Mouse (Mus musculus) left cerebral cortex, adult 2 months (tissue): ENCODE results near the gene Arhgap10. TPM values are rescaled to one million over a fixed set of nuclear protein-coding genes. Genes with fewer than 3 reads are reported as not detected.

ENCODE experiments used
- DNase-seq, 2 experiments: peaks; one replicate each; pipeline ENCODE4 v3.0.0; 2021 to 2022; ENCODE audit warnings: low spot score in 2 of 2, mixed read lengths in 1 of 2; ENCODE audit errors: extremely low spot score in 1 of 2
- H3K27ac ChIP-seq: fragments of 200-600 bp; 2 replicates; pipeline ENCODE4 v1.8.1; 2022
- H3K4me3 ChIP-seq: fragments of 200-600 bp; 2 replicates; pipeline ENCODE4 v1.8.1; 2022
- CTCF ChIP-seq: fragments of 200-600 bp; IDR thresholded peaks from 2 replicates; pipeline ENCODE4 v1.8.1; 2022; ENCODE audit warnings: antibody characterized with exemption, mild to moderate bottlenecking, moderate library complexity
- intact Hi-C: fragments of 180-260 bp; cut with DNase I; formaldehyde crosslinking; loops from one replicate; pipeline ENCODE4 v1.15.1; 2025
- long read RNA-seq, 2 experiments: library from polyadenylated mRNA; stranded (forward); transcript quantifications; one replicate each; pipeline ENCODE4 v2.0.0; 2021; ENCODE audit warnings: borderline mapping rate in 2 of 2
- total RNA-seq, 2 experiments: library from RNA; stranded (reverse); gene quantifications; 2 replicates each; pipeline ENCODE4 v1.2.3; 2021

The Arhgap10 gene
- total RNA-seq, result 10 to 100 TPM; 39.2 to 40.1 TPM
- long read RNA-seq, experiment 1, transcript Arhgap10-201 (23 exons, 3,084 nt), result major isoform, 12 of 25 reads
- long read RNA-seq, experiment 1, partial matches to known transcripts, result 2 of 25 reads
- long read RNA-seq, experiment 1, other reads (novel, unspliced or antisense), result 9 of 25 reads
- long read RNA-seq, experiment 2, transcript Arhgap10-201 (23 exons, 3,084 nt), result major isoform, 5 of 17 reads
- long read RNA-seq, experiment 2, partial matches to known transcripts, result 2 of 17 reads
- long read RNA-seq, experiment 2, other reads (novel, unspliced or antisense), result 9 of 17 reads

DNA sequence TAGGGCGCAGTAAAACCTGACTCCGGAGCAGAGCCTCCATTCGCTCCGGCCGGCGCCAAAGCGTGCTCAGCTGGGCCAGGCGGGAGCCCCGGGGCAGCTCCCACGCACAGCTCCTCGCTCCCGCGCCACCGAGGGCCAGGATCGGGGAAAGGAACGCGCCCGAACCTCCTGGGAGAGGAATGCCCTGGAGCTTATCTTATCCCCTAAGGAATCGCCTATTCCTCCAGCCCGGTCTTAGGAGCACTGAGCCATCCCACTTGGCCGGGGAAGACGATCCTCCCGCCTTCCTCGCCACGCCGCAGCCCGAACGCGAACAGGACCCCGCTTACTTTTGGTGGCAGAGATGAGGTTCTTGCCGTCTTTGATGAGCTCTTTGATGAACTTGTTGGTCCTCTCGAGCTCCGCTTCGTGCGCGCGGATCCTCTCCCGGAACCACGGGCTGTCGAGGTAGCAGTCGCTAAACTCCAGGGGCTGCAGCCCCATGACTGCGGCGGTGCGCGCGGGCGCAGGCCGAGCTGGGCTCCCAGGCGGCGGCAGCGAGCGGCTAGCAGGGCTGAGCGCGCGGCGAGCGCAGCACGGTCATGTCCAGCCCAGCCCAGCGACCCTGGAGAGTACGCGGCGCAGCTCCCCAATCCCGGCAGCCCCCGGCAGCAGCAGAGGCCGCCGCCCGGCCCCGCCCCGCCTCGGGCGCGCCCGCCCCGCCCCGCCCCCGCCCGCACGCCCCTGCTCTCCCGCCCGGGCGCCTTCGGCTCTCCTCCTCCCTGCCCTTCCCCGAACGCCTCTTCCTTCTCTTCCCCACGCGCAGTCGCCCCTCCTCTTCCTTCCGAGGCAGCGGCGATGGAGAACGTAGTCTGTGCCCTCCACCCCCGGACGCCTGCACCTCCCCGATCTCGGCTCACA is at the start of gene Arhgap10:
Gene Arhgap10, minus strand, starts transcription at position 653 of the 900 bp plus-strand sequence.
- no peak for TF ChIP-seq CTCF
- Histone ChIP-seq H3K27ac (peak within 1 kb of the TSS; percentile 89), H3K4me3 (peak within 1 kb of the TSS; percentile 61)
- peak; percentile 47 to 51 for DNase-seq
- intact Hi-C loops, result loop anchor here (1.0 to 5.0 kb wide), 3 partner anchors 25 to 93 kb away; no protein-coding TSS in a partner anchor

DNA sequence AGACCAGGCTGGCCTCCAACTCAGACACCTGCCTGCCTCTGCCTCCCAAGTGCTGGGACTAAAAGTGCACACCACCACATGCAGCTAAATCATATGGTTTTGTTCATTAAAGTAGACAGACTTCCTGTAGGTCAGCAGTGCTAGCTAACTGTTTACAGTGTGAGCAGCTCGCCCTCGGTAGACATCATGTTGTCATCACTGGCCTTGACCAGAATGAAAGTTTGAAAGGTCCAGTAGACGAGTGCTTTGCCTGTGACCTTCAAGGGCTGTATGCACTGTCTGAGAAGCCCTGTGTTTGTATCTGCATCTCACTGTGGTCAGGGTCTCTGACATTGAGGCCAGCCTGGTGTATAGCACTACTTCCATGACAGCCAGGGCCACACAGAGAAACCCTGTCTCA is 43.7 kb upstream of the Arhgap10 start:
- intact Hi-C loops, result loop anchor here (5.0 kb wide), 1 partner anchor 36 kb away; no protein-coding TSS in a partner anchor
- no peak overlapping the region for H3K27ac ChIP-seq
- DNase-seq, result no peak
- H3K4me3 ChIP-seq, result no peak overlapping the region
- TF ChIP-seq CTCF, result no peak

- H3K27ac ChIP-seq, result no peak overlapping the region
- intact Hi-C loops, result no loop called here
- TF ChIP-seq CTCF, result no peak
- DNase-seq, result no peak
- no peak overlapping the region for H3K4me3 ChIP-seq
Measured at GRCm38 (mm10) chr8:77552491-77552890, 34.7 kb upstream of the Arhgap10 start.

- intact Hi-C loops, result no loop called here
- Histone ChIP-seq H3K27ac (no peak overlapping the region; the same call in 1 of the 2 replicates), H3K4me3 (peak overlapping the region; percentile 93)
- TF ChIP-seq CTCF, result peak; percentile 62
- DNase-seq, result no peak
Measured at GRCm38 (mm10) chr8:77549881-77550580, 32.3 kb upstream of the Arhgap10 start.

DNA sequence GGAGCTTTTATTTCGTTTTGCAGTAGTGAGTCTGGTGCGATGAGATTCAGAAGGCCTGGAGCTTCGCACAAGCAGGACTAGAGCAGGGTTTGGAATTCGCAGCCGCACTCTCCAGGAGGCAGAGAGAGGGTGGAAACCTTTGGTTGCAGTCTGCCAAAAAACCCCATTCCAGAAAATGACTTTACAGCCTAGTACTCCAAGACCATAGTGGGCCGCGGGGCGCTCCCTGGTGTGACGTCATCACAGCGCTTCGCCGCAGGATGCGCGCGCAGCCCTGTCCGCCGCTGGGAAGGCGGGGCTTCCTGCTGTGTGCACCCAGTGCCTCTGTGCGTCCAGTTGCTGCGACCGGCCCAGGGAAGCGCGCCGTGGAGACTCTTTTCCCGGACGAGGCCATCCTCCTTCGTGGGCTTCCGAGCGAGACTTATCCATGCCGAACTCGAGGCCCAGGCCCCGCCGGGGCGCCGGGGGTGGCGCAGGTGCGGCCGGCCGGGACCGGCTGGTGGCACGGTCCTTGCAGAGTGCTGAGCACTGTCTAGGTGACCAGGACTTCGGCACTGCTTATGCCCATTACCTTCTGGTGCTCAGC is 31.5 kb upstream of the Arhgap10 start, which contains the start of gene Prmt9:
Gene Prmt9, plus strand, starts transcription at position 277 of the 586 bp plus-strand sequence.
- peak within 1 kb of the TSS; percentile 93 for H3K4me3 ChIP-seq
- no peak; the same call in 1 of the 2 replicates for TF ChIP-seq CTCF
- DNase-seq, result peak; percentile 93 to 96
- intact Hi-C loops, result no loop called here
- peak within 1 kb of the TSS; percentile 88 for H3K27ac ChIP-seq

GRCm38 (mm10) chr8:77545616-77546015 is 27.9 kb upstream of the Arhgap10 start:
- no peak for DNase-seq
- Histone ChIP-seq H3K27ac (no peak overlapping the region), H3K4me3 (no peak overlapping the region)
- intact Hi-C loops, result no loop called here
- TF ChIP-seq CTCF, result no peak

DNA sequence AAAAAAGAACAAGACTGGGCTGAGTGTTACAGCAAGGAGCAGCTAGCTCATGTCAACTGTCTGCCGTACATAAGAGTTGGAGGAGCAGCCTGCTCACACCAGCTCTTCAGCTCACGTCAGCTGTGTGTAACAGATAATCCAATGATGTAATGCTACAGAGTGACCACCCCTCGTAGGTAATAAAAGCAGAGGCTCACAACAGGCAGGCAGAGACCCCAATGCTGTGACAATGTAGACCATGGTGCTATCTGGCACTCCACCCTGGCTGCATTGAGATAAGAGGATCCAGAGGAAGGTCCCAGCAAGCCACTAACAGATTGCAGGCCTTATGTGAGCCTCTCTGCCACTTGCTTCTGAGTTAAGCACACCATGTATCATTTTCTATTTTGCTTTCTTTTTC is 26.7 kb upstream of the Arhgap10 start:
- intact Hi-C loops, result no loop called here
- Histone ChIP-seq H3K27ac (no peak overlapping the region), H3K4me3 (no peak overlapping the region)
- no peak for TF ChIP-seq CTCF
- no peak for DNase-seq

DNA sequence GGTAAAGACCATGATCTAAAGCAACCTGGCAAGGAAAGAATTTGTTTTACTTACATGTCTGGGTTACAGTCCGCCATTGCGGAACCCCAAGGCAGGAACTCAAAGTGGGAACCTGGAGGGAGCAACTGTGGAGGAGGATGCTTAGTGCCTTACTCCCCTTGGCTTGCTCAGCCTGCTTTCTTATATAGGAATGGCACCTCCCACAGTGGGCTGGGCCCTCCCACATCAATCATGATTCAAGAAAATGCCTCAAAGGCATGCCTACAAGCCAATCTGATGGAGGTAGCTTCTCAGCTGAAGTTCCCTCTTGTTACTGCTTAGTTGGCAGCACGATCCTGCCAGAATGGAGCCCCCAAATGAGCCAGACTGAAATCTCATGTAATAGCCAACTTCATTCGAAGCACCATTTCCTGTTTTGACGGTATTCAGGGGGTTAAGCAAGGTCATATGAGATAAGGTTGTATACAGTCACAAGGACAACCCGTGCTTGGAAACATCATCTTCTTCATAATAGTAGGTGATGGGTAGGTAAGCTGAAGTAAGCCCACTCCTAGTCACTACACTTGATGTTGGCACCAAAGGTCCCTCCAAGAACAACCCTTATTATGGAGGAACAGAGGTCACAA is 25.5 kb upstream of the Arhgap10 start:
- intact Hi-C loops, result no loop called here
- H3K4me3 ChIP-seq, result no peak overlapping the region
- TF ChIP-seq CTCF, result no peak
- no peak overlapping the region for H3K27ac ChIP-seq
- no peak for DNase-seq

DNA sequence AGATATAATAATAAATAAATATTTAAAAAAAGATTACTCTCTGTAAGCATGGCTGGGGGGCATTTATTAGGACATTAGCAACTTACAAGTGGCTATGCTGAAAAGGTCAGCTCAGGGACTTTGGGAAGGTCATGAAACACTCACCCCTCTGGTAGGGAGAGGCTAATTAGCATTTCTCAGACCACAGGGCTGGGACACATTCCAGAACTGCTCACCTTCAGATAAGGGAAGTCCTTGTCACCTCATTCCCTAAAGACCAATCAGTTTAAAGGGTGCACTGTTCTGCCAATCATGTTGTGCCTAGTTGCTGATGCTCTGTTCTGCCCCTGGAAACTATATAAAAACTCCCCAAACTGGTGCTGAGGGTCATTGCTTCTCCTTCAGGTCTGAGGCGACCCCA is 20.5 kb upstream of the Arhgap10 start:
- no peak overlapping the region for H3K27ac ChIP-seq
- no peak overlapping the region for H3K4me3 ChIP-seq
- no peak for TF ChIP-seq CTCF
- intact Hi-C loops, result no loop called here
- DNase-seq, result no peak

DNA sequence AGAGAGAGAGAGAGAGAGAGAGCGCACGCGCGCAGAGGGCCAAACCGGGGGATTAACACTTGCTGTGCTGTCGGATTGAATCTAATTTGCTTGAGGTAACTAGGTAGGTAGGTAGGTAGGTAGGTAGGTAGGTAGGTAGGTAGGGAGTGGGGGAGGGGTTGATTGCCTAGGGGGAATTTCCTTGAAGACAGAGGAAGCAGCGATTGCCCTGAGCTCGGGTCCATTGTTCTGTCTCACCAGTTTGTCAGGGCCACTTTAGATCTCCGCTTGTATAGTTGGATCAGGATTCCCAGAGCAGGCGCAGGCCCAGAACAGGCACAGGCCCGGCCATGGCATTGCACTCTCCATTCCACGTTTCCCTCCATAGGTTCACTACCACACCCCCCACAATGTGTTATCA is 19.1 kb upstream of the Arhgap10 start:
- Histone ChIP-seq H3K27ac (no peak overlapping the region), H3K4me3 (no peak overlapping the region)
- no peak for DNase-seq
- intact Hi-C loops, result no loop called here
- no peak for TF ChIP-seq CTCF

DNA sequence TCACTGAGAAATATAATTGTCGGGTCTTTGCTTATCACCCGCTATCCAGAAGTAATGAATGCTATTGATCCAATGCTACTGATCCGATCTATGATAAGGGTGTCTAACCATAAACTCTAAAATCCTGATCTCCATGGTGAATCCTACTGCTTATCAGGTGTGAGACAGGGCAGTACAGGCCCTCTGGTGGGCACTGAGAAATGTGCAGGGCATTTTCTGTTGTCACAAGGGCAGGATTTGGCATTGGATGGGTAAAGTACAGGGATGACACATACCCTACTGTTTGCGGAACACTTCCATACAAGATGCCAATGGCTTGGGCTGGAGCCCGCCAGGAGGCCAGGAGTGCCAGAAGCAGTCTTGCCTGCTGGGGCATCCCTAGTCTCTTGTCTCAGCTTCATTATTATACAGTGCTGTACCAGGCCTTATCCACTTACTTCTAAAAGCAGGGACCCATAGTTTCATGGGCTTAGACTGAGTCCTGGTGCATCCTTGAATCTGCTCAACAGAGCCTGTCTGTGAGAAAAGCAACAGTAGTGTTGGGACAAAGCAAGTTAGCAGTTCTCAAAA is 17.4 kb upstream of the Arhgap10 start:
- intact Hi-C loops, result loop anchor here (1.0 kb wide), 1 partner anchor 116 kb away; no protein-coding TSS in a partner anchor
- no peak overlapping the region for H3K27ac ChIP-seq
- TF ChIP-seq CTCF, result peak; percentile 73
- H3K4me3 ChIP-seq, result no peak overlapping the region
- peak; percentile 40 to 52 for DNase-seq
